Mouse (Mus musculus) cerebellum, postnatal 25 days (tissue): ENCODE results near the gene Fank1.

Experiments used
- DNase-seq, 2 experiments: peaks; one replicate each; pipeline ENCODE4 v3.0.0; 2021; ENCODE audit warnings: mixed read lengths in 2 of 2

Gene Fank1

GRCm38 (mm10) chr7:133909833-133910375 is 133.2 kb downstream of the Fank1 start:
- no peak for DNase-seq

GRCm38 (mm10) chr7:133911881-133912280 is 135.2 kb downstream of the Fank1 start:
- no peak for DNase-seq

- DNase-seq, result no peak
Measured at GRCm38 (mm10) chr7:133916230-133916629, 139.6 kb downstream of the Fank1 start.

GRCm38 (mm10) chr7:133919306-133919705 is 142.6 kb downstream of the Fank1 start:
- DNase-seq, result no peak

GRCm38 (mm10) chr7:133919918-133920317 is 143.3 kb downstream of the Fank1 start:
- no peak for DNase-seq

- DNase-seq, result no peak
Measured at GRCm38 (mm10) chr7:133920724-133921123, 144.1 kb downstream of the Fank1 start.

- DNase-seq, result no peak
Measured at GRCm38 (mm10) chr7:133921291-133921690, 144.6 kb downstream of the Fank1 start.

GRCm38 (mm10) chr7:133923994-133924393 is 147.3 kb downstream of the Fank1 start:
- peak in 1 of 2 experiments; percentile 5 for DNase-seq

GRCm38 (mm10) chr7:133925771-133926170 is 149.1 kb downstream of the Fank1 start:
- DNase-seq, result no peak

- no peak for DNase-seq
Measured at GRCm38 (mm10) chr7:133928981-133929380, 152.3 kb downstream of the Fank1 start.
